Mouse (Mus musculus): ENCODE results near the gene Uox. TPM values are rescaled to one million over a fixed set of nuclear protein-coding genes. Genes with fewer than 3 reads are reported as not detected.

Uox gene
- not detected for polyA plus RNA-seq (2017; shearing (Covaris generic))

GRCm38 (mm10) chr3:146570148-146570782 is at the start of gene Uox:
TSS of gene Uox (plus strand) at chr3:146570426.

DNA sequence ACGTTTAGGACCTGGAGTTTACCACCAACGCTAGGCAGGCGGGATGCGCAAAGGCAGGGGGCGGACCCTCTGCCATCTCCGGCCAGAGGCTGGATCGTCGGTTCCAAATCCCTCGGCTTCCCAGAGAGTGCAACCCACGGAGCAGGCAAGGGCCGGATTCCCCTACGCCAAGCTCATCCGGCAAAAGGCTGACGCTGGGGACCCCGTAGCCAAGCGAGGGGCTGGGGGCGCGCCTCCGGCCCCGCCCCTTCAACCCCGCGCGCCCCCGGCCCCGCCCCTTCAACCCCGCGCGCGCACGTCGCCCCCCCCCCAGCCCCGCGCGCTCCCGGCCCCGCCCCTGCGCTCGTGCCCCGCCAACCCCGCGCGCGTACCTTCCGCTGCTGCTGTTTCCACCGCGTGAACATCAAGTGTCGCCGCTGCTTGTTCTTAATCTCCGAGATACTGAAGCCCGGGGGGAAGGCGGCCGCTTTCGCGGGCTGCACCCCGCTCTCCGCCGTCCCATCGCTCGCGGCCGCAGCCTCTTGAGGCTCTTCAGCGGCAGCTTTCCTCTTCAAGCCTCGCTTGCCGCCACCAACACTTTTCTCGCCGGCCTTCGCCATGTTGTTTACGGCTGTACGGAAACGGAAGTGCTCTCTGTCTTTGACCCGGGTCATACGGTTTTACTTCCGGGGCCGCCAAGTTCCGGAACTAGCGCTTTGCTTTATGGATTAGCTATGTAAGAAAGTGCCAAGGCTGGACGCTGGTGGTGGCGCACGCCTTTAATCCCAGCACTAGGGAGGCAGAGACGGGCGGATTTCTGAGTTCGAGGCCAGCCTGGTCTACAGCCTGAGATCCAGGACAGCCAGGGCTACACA is 49.2 kb upstream of the Uox start, which contains the start of gene Rpf1:
Rpf1 (minus strand) TSS at position 632 of the 854 bp plus-strand sequence.

DNA sequence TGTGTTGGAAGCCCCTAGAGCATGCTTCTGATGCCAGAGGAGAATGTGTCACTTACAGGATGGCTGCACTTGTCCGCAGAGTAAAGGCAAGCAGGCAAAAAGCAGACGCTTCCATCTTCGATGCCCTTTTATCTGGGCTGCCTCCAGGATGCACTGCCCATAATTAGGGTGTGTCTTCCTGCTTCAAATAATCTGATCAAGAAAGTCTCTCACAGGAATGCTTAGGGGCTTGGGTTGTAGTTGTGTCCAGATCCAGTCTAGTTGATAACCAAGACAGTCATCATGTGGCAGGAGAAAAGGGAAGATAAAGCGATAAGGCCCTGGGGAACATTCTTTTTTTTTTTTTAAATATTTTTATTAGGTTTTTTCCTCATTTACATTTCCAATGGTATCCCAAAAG is 45.3 kb downstream of the Uox start, which contains the start of gene Dnase2b:
Dnase2b (minus strand) TSS at position 101 of the 400 bp plus-strand sequence.

GRCm38 (mm10) chr3:146651217-146651616 is 81.0 kb downstream of the Uox start, which contains the start of gene 4930503B20Rik:
TSS of gene 4930503B20Rik (minus strand) at chr3:146651317.

Other genes starting within 250 kb of the Uox start
- 4.4 TPM for gene Ssx2ip, start 165.8 kb upstream of the Uox start, polyA plus RNA-seq (2017; shearing (Covaris generic))
- gene Ctbs, start 120.6 kb upstream of the Uox start, polyA plus RNA-seq (2017; shearing (Covaris generic)), result 3.4 TPM
- gene Spata1, start 70.7 kb upstream of the Uox start, polyA plus RNA-seq (2017; shearing (Covaris generic)), result 10.2 TPM
- gene Gng5, start 70.6 kb upstream of the Uox start, polyA plus RNA-seq (2017; shearing (Covaris generic)), result 402 TPM
- 103 TPM for gene Rpf1, start 49.0 kb upstream of the Uox start, polyA plus RNA-seq (2017; shearing (Covaris generic))
- not detected for gene Dnase2b, start 45.2 kb downstream of the Uox start, polyA plus RNA-seq (2017; shearing (Covaris generic))
- gene 4930503B20Rik, start 80.9 kb downstream of the Uox start, polyA plus RNA-seq (2017; shearing (Covaris generic)), result not detected
- 0.81 TPM for gene Samd13, start 115.2 kb downstream of the Uox start, polyA plus RNA-seq (2017; shearing (Covaris generic))
- gene Prkacb, start 242.6 kb downstream of the Uox start, polyA plus RNA-seq (2017; shearing (Covaris generic)), result 129 TPM